Mouse (Mus musculus): ENCODE measurements at regions not wholly inside any gene's neighbourhood (a gene's known extent, or its start where the extent isn't known, plus 50 kb on each side); places are given as distances from the start of the nearest gene placed in this dataset.

DNA sequence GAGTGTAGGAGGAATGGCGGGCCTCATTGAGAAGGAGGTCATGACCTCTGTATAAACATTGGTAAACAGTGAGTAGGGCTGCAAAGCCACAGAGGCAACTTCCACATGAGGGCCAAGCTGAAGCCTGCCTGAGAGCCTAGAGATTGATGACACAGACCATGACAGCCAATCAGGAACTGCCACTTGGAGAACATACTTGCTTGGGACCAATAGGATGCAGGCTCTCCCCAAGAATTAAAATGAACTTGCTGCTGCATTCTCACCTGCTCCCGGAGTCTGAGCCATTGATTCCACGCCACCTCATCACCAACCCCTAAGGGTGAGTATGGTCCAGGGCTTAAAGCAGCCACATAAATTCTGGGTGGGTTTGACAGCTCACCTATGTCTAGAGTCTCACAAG is 66.0 kb upstream of the Spdl1 start:
- no peaks in the 10 kb centered on the region for H3K27me3 ChIP-seq (ENCODE audit: insufficient read depth, low read length)
- no peak overlapping the region for H3K4me3 ChIP-seq (replicated peaks; ENCODE audit: low read length)
- no peaks in the 10 kb centered on the region for H3K9me3 ChIP-seq (ENCODE audit: low read length)
- no peak for TF ChIP-seq NANOG (IDR thresholded peaks at IDR 0.05; ENCODE audit: borderline replicate concordance, low read length)
- TF ChIP-seq CTCF (conservative IDR thresholded peaks at IDR 0.05; ENCODE audit: low read length): no peak
- no peak for TF ChIP-seq POU5F1 (IDR thresholded peaks at IDR 0.05; ENCODE audit: borderline replicate concordance, low read length)
- H3K36me3 ChIP-seq (ENCODE audit: insufficient read depth, low read length): no peaks in the 10 kb centered on the region
- H3K4me1 ChIP-seq (replicated peaks; ENCODE audit: low read depth, low read length): no peaks in the 10 kb centered on the region

DNA sequence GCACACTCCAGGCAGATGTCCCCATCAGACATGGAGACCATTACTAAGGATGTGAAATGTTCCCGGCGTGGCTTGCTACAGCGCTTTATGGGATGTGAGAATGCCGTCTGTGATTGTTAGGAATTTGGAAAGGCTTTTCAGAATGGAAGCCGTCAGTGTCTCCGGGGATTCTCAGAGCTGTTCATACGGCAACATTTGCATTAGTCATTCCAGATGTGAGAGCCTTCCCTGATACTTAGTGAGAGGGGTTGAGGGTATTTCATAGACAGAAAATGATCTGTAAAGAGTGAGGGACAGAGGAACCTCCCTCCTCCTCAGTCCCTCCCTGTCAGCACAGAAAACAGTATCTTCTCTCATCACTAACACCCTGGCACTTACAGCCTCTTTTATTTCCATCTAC is 62.2 kb upstream of the Spdl1 start:
- H3K27me3 ChIP-seq (ENCODE audit: insufficient read depth, low read length): no peaks in the 10 kb centered on the region
- H3K36me3 ChIP-seq (ENCODE audit: insufficient read depth, low read length): no peaks in the 10 kb centered on the region
- H3K9me3 ChIP-seq (ENCODE audit: low read length): no peaks in the 10 kb centered on the region
- no peak overlapping the region for H3K4me3 ChIP-seq (replicated peaks; ENCODE audit: low read length)
- TF ChIP-seq CTCF (conservative IDR thresholded peaks at IDR 0.05; ENCODE audit: low read length) (no peak), POU5F1 (IDR thresholded peaks at IDR 0.05; ENCODE audit: borderline replicate concordance, low read length) (no peak), NANOG (IDR thresholded peaks at IDR 0.05; ENCODE audit: borderline replicate concordance, low read length) (no peak)
- H3K4me1 ChIP-seq (replicated peaks; ENCODE audit: low read depth, low read length): no peaks in the 10 kb centered on the region

DNA sequence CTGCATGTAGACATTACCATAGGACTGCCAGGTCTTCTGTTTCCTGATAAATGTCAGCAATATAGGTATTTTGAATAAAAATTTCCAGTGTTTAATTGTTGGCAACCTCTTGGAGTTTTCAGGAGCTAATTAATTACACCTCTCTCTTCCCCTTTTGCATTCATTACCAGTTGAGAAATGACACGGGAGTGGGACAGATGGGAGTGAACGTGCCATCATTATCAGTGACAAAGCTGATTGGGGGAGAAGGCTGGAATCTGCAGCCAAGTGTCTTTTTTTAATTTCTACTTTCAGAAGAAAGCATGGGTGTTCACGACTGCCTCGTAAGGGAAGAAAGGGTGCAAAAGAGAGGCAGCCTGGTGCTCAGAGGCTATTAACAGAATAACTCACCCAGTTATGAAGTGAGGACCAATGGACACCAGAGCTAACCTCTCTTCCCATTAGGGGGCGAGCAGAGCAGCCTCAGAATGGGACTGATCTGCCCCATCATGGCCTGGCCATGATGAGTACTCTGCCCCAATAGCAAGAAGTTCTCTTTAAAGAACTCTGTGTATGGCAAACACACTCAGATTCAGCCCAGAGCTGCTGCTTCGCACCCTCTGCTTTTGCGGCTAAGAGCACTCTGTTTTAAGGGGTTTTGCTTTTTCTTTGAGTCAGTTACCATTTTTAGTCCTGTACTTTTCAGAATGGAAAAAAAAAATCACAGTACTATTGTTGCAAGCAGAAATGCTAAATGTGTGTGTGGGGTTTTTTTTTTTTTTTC is 55.1 kb upstream of the Spdl1 start:
- Histone ChIP-seq H3K4me1 (replicated peaks; ENCODE audit: low read depth, low read length) (no peaks in the 10 kb centered on the region), H3K36me3 (ENCODE audit: insufficient read depth, low read length) (no peaks in the 10 kb centered on the region), H3K4me3 (replicated peaks; ENCODE audit: low read length) (no peak overlapping the region), H3K9me3 (ENCODE audit: low read length) (no peaks in the 10 kb centered on the region), H3K27me3 (ENCODE audit: insufficient read depth, low read length) (no peaks in the 10 kb centered on the region)
- TF ChIP-seq POU5F1 (IDR thresholded peaks at IDR 0.05; ENCODE audit: borderline replicate concordance, low read length): no peak
- TF ChIP-seq NANOG (IDR thresholded peaks at IDR 0.05; ENCODE audit: borderline replicate concordance, low read length): no peak
- TF ChIP-seq CTCF (conservative IDR thresholded peaks at IDR 0.05; ENCODE audit: low read length): no peak

DNA sequence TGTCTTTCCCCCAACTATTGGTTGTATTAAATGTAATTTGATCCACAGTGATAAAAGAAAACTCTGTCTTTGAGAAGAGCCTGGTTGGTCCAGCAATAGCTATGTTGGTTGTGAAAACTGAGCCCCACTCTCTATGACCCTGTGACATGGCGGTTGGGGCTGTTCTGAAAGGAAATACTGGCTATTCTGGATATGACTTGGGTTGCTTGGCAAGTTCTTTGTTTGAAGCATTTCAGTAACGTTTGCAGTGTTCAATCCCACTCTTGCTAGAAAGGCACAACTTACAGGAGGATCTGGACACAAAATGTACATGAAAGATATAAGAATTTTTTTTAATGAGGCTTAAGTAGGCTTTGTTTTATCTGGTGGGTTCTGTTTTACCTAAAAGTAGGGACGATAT is 54.1 kb upstream of the Spdl1 start:
- H3K4me3 ChIP-seq (replicated peaks; ENCODE audit: low read length): no peak overlapping the region
- no peak for TF ChIP-seq NANOG (IDR thresholded peaks at IDR 0.05; ENCODE audit: borderline replicate concordance, low read length)
- TF ChIP-seq POU5F1 (IDR thresholded peaks at IDR 0.05; ENCODE audit: borderline replicate concordance, low read length): no peak
- TF ChIP-seq CTCF (conservative IDR thresholded peaks at IDR 0.05; ENCODE audit: low read length): no peak
- H3K9me3 ChIP-seq (ENCODE audit: low read length): no peaks in the 10 kb centered on the region
- H3K36me3 ChIP-seq (ENCODE audit: insufficient read depth, low read length): no peaks in the 10 kb centered on the region
- no peaks in the 10 kb centered on the region for H3K27me3 ChIP-seq (ENCODE audit: insufficient read depth, low read length)
- no peaks in the 10 kb centered on the region for H3K4me1 ChIP-seq (replicated peaks; ENCODE audit: low read depth, low read length)
